Mouse (Mus musculus): ENCODE measurements around the gene Tnfsf11. TPM values are rescaled to one million over a fixed set of nuclear protein-coding genes. Genes with fewer than 3 reads are reported as not detected.
A peak's percentile ranks its signal among the peaks of the same experiment; 100 is the strongest.

Gene Tnfsf11
- polyA plus RNA-seq, 1 experiment from 2014 or later, result 0.23 TPM

- no peak overlapping the region for H3K9ac ChIP-seq (ENCODE audit: low read length)
- H3K4me1 ChIP-seq (ENCODE audit: control insufficient read depth in 2 of 2, insufficient read depth in 2 of 2, low read length in 2 of 2), result peaks cover 3 to 12% of the 10 kb centered on the region in 2 experiments; a peak in 2 of 4 replicates
- 0 out of 2 replicates have a peak, but pooled peaks have one; percentile 69 for ATAC-seq (ENCODE audit: insufficient number of reproducible peaks, insufficient read depth, low FRiP score, low read depth)
- 37% methylated on average over 4 of the region's 4 CpGs for WGBS
- H3K4me3 ChIP-seq (ENCODE audit: control insufficient read depth in 1 of 2, insufficient read depth in 1 of 2, low read depth in 1 of 2, low read length in 2 of 2), result no peak overlapping the region
- peak overlapping the region; percentile 32 to 53; a peak in 1 of 4 replicates for H3K27ac ChIP-seq (replicated peaks in 1 of 2; ENCODE audit: control insufficient read depth in 1 of 2, insufficient read depth in 1 of 2, low read depth in 2 of 2, low read length in 2 of 2)
- H3K27me3 ChIP-seq (ENCODE audit: control insufficient read depth, insufficient read depth, low read length), result no peaks in the 10 kb centered on the region
- no peaks in the 10 kb centered on the region for H3K36me3 ChIP-seq (ENCODE audit: control insufficient read depth, insufficient read depth, low read length)
- H3K4me2 ChIP-seq (ENCODE audit: low read length), result 0 out of 2 replicates have a peak overlapping the region, but pooled peaks have one; percentile 7
- 0 out of 2 replicates have a peak, but pooled peaks cover 2% of the 10 kb centered on the region for H3K9me3 ChIP-seq (ENCODE audit: control insufficient read depth, low read length)
Observed at GRCm38 (mm10) chr14:78236144-78236543, 71.7 kb downstream of the Tnfsf11 start.

GRCm38 (mm10) chr14:78235296-78235695 lies 72.5 kb downstream of the Tnfsf11 start:
- ATAC-seq (ENCODE audit: insufficient number of reproducible peaks, insufficient read depth, low FRiP score, low read depth), result no peak
- 54% methylated on average over 3 of the region's 3 CpGs for WGBS
- Histone ChIP-seq H3K4me1 (ENCODE audit: control insufficient read depth in 2 of 2, insufficient read depth in 2 of 2, low read length in 2 of 2) (peaks cover 3 to 12% of the 10 kb centered on the region in 2 experiments; a peak in 2 of 4 replicates), H3K4me3 (ENCODE audit: control insufficient read depth in 1 of 2, insufficient read depth in 1 of 2, low read depth in 1 of 2, low read length in 2 of 2) (no peak overlapping the region), H3K27ac (replicated peaks in 1 of 2; ENCODE audit: control insufficient read depth in 1 of 2, insufficient read depth in 1 of 2, low read depth in 2 of 2, low read length in 2 of 2) (no peak overlapping the region), H3K4me2 (ENCODE audit: low read length) (no peak overlapping the region), H3K27me3 (ENCODE audit: control insufficient read depth, insufficient read depth, low read length) (no peaks in the 10 kb centered on the region), H3K9ac (ENCODE audit: low read length) (no peak overlapping the region), H3K9me3 (ENCODE audit: control insufficient read depth, low read length) (no peaks in the 10 kb centered on the region), H3K36me3 (ENCODE audit: control insufficient read depth, insufficient read depth, low read length) (no peaks in the 10 kb centered on the region)

GRCm38 (mm10) chr14:78229012-78229411 lies 78.8 kb downstream of the Tnfsf11 start:
- Histone ChIP-seq H3K9ac (ENCODE audit: low read length) (no peak overlapping the region), H3K27me3 (ENCODE audit: control insufficient read depth, insufficient read depth, low read length) (no peaks in the 10 kb centered on the region)
- WGBS, result 57% methylated on average over 4 of the region's 4 CpGs

More at GRCm38 (mm10) chr14:78229012-78229411, 78.8 kb downstream of the Tnfsf11 start:
- Histone ChIP-seq H3K9me3 (ENCODE audit: control insufficient read depth, low read length) (no peaks in the 10 kb centered on the region), H3K4me1 (ENCODE audit: control insufficient read depth in 2 of 2, insufficient read depth in 2 of 2, low read length in 2 of 2) (no peaks in the 10 kb centered on the region), H3K36me3 (ENCODE audit: control insufficient read depth, insufficient read depth, low read length) (no peaks in the 10 kb centered on the region), H3K4me2 (ENCODE audit: low read length) (no peak overlapping the region), H3K27ac (replicated peaks in 1 of 2; ENCODE audit: control insufficient read depth in 1 of 2, insufficient read depth in 1 of 2, low read depth in 2 of 2, low read length in 2 of 2) (no peak overlapping the region), H3K4me3 (ENCODE audit: control insufficient read depth in 1 of 2, insufficient read depth in 1 of 2, low read depth in 1 of 2, low read length in 2 of 2) (no peak overlapping the region)
- no peak for ATAC-seq (ENCODE audit: insufficient number of reproducible peaks, insufficient read depth, low FRiP score, low read depth)

Small RNA genes within 50 kb of the gene (microRNA-seq; reads per million reads assigned to microRNA genes)
- not detected for gene Gm23652

Other genes starting within 250 kb of the Tnfsf11 start
- gene Fam216b, start 219.0 kb downstream of the Tnfsf11 start, polyA plus RNA-seq (2014; fragmentation: Nextera tagmentation; extraction: Ambion mirVana), result 0.11 TPM in 1 of 2 replicates, not detected in the other
- 13.4 and 14.0 TPM in 2 replicates for gene Akap11, start 228.8 kb upstream of the Tnfsf11 start, polyA plus RNA-seq (2014; fragmentation: Nextera tagmentation; extraction: Ambion mirVana)

All from heart, embryonic 14.5 days (tissue).